Mouse (Mus musculus): Measurements from ENCODE around the gene Tubb3. TPM values are rescaled to one million over a fixed set of nuclear protein-coding genes. Genes with fewer than 3 reads are reported as not detected.
"Not testable (repeated sequence)": the region's sequence is repeated elsewhere in the genome, so short reads cannot be mapped to it uniquely, and the experiment has no call there.

The Tubb3 gene
- polyA plus RNA-seq, 1 experiment from 2014 or later, result 5.0 TPM

DNA sequence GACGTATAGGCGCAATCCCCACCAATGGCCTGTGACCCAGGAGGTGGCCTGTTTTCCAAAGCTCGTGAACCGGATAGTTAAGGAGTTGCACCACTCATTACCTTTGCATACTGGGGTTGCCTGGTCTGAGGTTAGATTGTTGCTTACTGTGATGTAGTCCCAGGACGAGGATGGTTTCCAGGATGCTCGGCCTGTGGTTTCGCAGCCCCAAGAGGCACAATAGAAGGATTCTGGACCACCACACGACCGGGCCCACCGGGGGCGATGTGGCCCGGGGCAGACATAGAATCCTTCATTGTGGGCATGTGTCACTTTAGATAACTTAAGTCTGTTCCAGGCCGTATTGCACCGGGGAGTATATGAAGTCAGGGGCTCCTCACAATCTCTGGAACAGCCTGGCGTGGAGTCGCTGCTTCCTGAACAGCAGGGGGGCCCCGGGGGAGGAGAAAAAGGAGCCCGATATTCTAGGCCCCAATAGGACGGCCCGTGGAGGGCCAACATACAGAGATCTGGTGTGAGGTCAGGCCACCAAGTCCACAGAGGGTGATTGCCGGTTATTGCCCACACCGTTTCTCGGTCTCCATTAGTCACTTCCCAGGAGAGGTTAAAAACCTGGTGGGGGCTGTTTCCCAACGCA, 16.5 kb downstream of the Tubb3 start:
- no peaks in the 10 kb centered on the region for H3K36me3 ChIP-seq
- WGBS, result 97% methylated on average over 24 of the region's 24 CpGs
- ATAC-seq (ENCODE audit: insufficient number of reproducible peaks, low FRiP score, low TSS enrichment, low read depth), result no peak
- no peak overlapping the region for H3K27ac ChIP-seq
- H3K4me2 ChIP-seq, result no peak overlapping the region
- H3K4me1 ChIP-seq, result no peaks in the 10 kb centered on the region
- H3K9me3 ChIP-seq, result peaks cover 32% of the 10 kb centered on the region
- H3K4me3 ChIP-seq, result no peak overlapping the region
- no peak overlapping the region for H3K9ac ChIP-seq
- no peaks in the 10 kb centered on the region for H3K27me3 ChIP-seq

DNA sequence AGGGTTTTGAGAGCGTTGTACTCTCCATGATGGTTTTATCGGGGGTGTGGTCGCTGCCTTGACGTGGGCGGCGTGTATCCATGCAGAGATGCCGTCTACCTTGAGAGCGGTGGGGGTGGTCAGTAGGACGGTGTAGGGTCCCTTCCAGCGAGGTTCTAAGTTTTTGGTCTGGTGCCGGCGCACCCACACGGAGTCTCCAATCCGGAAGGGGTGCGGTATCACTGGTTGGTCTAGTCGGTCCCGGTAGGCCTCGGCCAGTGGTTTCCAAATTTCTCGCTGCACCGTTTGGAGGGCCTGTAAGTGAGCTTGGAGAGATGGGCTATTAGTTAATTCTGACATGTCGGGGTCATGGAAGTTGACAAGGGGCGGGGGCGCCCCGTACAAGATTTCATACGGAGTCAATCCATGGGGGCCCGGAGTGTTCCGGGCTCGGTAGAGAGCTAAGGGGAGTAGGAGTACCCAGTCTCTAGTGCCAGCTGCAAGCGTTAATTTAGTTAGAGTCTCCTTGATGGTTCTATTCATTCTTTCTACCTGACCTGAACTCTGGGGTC, 17.2 kb downstream of the Tubb3 start:
- Histone ChIP-seq H3K4me2 (no peak overlapping the region), H3K9ac (no peak overlapping the region), H3K36me3 (no peaks in the 10 kb centered on the region), H3K9me3 (peaks cover 32% of the 10 kb centered on the region), H3K4me1 (no peaks in the 10 kb centered on the region), H3K4me3 (no peak overlapping the region), H3K27me3 (no peaks in the 10 kb centered on the region), H3K27ac (no peak overlapping the region)
- 97% methylated on average over 29 of the region's 29 CpGs for WGBS
- no peak for ATAC-seq (ENCODE audit: insufficient number of reproducible peaks, low FRiP score, low TSS enrichment, low read depth)

DNA sequence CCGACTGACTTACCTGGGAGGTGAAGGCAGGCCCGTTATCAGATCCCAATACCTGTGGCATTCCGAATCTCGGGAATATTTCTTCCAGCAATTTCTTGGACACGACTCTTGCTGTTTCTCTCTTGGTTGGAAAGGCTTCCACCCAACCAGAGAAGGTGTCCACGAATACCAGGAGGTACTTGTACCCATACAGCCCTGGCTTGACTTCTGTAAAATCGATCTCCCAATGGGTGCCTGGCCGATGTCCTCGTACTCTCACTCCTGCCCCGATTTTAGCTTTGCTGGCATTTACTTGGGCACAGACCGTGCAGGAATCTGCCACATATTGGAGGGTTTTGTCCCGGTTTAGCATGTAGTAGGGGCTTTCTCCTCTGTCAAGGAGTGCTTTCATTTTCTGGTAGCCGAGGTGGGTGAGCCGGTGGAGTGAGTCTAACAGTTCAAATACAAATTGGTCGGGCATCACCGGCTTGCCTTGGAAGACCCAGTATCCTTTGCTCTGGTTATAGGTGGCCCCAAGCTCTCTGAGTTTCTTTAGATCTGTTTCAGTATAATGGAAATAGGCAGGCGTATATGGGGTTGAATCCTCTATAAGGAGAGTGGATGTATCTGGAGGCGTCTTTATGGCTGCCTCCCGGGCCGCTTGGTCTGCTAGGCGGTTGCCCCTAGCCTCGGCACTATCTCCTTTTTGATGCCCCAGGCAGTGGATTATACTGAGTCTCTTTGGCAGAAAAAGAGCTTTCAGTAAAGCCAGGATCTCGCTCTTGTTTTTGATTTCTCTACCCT, 17.9 kb downstream of the Tubb3 start:
- Histone ChIP-seq H3K27ac (no peak overlapping the region), H3K27me3 (no peaks in the 10 kb centered on the region), H3K9me3 (peaks cover 32% of the 10 kb centered on the region), H3K9ac (no peak overlapping the region), H3K4me1 (no peaks in the 10 kb centered on the region), H3K4me2 (no peak overlapping the region), H3K4me3 (no peak overlapping the region), H3K36me3 (no peaks in the 10 kb centered on the region)
- no peak for ATAC-seq (ENCODE audit: insufficient number of reproducible peaks, low FRiP score, low TSS enrichment, low read depth)
- 94% methylated on average over 23 of the region's 23 CpGs for WGBS

DNA sequence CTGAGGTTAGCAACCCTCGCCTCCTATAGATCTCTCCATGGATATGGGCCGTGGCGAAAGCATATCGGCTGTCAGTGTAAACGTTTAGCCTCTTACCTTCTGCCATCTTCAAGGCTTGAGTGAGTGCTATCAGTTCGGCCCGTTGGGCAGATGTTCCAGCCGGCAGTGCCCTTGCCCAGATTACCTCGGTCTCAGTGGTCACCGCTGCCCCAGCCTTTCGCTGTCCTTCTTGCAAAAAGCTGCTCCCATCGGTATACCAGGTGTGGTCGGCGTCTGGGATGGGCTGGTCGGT, 18.4 kb downstream of the Tubb3 start:
- H3K4me2 ChIP-seq; H3K4me1 ChIP-seq; H3K36me3 ChIP-seq; H3K27me3 ChIP-seq; H3K27ac ChIP-seq; H3K4me3 ChIP-seq; ATAC-seq (ENCODE audit: insufficient number of reproducible peaks, low FRiP score, low TSS enrichment, low read depth); H3K9ac ChIP-seq: not testable (repeated sequence)
- H3K9me3 ChIP-seq, result peaks cover 32% of the 10 kb centered on the region
- WGBS, result 97% methylated on average over 15 of the region's 15 CpGs

DNA sequence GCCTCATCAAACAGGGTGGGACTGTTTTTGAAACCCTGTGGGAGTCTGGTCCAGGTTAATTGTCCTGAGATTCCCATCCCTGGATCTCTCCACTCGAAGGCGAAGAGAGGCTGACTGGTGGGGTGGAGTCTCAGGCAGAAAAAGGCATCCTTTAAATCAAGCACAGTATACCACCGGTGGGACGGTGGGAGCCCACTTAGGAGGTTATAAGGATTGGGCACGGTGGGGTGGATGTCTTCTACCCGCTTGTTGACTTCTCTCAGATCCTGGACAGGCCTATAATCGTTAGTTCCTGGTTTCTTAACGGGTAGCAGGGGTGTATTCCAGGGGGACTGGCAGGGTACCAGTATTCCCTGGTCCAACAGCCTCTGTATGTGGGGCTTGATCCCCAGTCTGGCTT, 19.7 kb downstream of the Tubb3 start:
- H3K4me1 ChIP-seq; H3K27ac ChIP-seq; ATAC-seq (ENCODE audit: insufficient number of reproducible peaks, low FRiP score, low TSS enrichment, low read depth); H3K4me3 ChIP-seq; H3K4me2 ChIP-seq; H3K9ac ChIP-seq; H3K36me3 ChIP-seq; H3K27me3 ChIP-seq: not testable (repeated sequence)
- H3K9me3 ChIP-seq, result peaks cover 32% of the 10 kb centered on the region
- WGBS, result 86% methylated on average over 8 of the region's 8 CpGs

DNA sequence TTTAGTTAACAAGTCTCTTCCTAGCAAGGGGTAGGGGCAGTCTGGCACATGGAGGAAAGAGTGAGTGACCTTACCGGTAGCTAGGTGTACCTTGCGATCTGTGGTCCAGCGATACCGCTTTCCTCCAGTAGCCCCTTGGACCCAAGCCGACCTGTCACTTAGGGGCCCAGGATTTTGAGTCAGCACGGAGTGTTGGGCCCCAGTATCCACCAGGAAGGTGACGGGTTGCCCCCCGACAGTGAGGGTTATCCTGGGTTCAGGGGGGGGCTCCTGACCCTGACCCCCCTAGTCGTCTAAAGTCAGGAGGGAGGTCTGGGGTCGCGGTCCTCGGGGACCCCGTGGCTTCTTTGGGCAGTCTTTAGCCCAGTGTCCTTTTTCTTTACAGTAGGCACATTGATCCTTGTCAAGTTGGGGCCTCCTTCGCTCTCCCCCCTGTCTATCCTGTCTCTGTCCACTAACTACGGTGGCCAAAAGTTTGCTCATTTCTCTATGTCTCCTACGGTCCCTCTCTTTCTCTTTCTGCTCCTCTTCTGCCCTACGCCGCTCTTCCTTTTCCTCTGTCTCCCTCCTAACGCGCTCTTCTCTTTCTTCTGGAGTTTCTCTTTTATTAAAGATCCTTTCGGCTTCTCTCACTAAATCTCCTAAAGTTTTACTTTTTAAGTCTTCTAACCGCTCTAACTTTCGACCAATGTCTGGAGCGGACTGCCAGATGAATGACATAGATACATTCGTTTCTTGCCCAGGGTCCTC, 20.6 kb downstream of the Tubb3 start:
- Histone ChIP-seq H3K9me3 (peaks cover 32% of the 10 kb centered on the region), H3K4me1 (no peaks in the 10 kb centered on the region), H3K4me2 (no peak overlapping the region), H3K27ac (no peak overlapping the region), H3K36me3 (no peaks in the 10 kb centered on the region), H3K27me3 (no peaks in the 10 kb centered on the region), H3K4me3 (no peak overlapping the region), H3K9ac (no peak overlapping the region)
- ATAC-seq (ENCODE audit: insufficient number of reproducible peaks, low FRiP score, low TSS enrichment, low read depth), result no peak
- 94% methylated on average over 25 of the region's 25 CpGs for WGBS

DNA sequence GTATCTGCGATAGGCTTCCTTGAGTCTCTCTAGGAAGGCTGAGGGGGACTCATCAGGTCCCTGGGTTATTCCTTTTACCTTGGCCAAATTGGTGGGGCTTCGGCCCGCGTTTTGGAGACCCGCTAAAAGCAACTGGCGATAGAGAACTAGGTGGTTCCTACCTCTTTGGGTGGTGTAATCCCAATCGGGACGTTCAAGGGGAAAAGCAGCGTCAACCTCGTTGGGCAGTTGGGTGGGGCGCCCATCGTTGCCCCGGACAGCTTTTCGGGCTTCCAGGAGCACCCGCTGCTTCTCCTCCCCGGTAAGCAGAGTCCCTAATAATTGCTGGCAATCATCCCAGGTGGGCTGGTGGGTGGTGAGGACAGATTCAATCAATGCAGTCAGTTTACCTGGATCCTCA, 21.2 kb downstream of the Tubb3 start:
- H3K4me3 ChIP-seq, result no peak overlapping the region
- WGBS, result 96% methylated on average over 16 of the region's 16 CpGs
- H3K4me2 ChIP-seq, result no peak overlapping the region
- H3K27ac ChIP-seq, result no peak overlapping the region
- ATAC-seq (ENCODE audit: insufficient number of reproducible peaks, low FRiP score, low TSS enrichment, low read depth), result no peak
- no peaks in the 10 kb centered on the region for H3K36me3 ChIP-seq
- H3K9ac ChIP-seq, result no peak overlapping the region
- peaks cover 27% of the 10 kb centered on the region for H3K9me3 ChIP-seq
- H3K4me1 ChIP-seq, result no peaks in the 10 kb centered on the region
- no peaks in the 10 kb centered on the region for H3K27me3 ChIP-seq

DNA sequence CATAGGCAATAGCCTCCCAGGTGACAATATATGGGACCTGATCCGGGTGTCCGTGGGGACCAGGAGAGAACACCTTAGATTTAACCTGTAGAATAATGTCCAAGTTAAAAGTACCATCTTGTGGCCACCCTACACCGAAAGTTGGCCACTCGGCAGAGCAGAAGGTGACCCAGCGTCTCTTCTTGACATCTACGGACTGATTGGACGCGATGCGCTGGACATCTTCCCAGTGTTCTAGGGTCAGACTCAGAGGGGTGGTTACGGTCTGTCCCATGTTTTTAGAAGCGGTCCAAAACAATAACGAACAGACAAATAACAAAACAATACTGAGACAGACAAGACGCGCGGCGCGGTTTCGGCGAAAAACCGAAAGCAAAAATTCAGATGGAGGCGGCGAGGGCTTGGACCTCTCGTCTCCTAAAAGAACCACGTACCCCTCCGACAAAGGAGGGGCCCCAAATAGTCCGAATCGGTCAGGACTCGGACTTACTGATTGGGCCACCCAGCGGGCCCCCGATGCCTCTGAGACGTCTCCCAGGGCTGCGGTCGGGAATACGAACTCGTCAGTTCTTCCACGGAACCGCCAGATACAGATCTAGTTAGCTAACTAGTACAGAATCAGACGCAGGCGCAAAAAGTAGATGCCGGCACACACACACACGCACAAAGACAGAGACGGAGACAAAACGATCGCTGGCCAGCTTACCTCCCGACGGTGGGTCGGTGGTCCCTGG, 22.2 kb downstream of the Tubb3 start:
- not testable (repeated sequence) for H3K4me1 ChIP-seq; H3K36me3 ChIP-seq; H3K4me3 ChIP-seq; H3K4me2 ChIP-seq; H3K27me3 ChIP-seq; H3K9ac ChIP-seq; H3K27ac ChIP-seq; ATAC-seq (ENCODE audit: insufficient number of reproducible peaks, low FRiP score, low TSS enrichment, low read depth)
- peaks cover 16% of the 10 kb centered on the region for H3K9me3 ChIP-seq
- 97% methylated on average over 47 of the region's 47 CpGs for WGBS

DNA sequence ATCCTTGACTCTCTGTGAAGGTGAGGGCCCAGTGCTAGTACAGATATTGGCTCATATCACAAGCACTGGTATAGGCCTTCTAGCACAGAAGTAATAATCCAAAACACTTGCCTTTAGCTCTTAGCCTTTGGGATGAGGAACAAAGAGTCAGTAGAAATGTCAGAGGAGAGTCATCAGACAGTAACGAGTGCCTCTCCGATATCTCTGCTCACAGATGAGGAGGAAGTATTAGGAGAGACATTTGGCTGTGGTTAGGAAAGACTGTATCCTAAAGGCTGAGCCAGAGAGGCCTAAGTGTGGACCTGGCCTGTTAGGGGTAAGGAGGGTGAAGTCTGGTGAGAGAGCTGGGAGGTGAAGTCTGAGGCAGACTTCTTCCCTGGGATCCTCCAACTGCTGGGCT, 30.6 kb downstream of the Tubb3 start:
- peaks cover 12% of the 10 kb centered on the region for H3K4me1 ChIP-seq
- H3K4me2 ChIP-seq, result no peak overlapping the region
- H3K27ac ChIP-seq, result no peak overlapping the region
- no peaks in the 10 kb centered on the region for H3K27me3 ChIP-seq
- no peak overlapping the region for H3K9ac ChIP-seq
- ATAC-seq (ENCODE audit: insufficient number of reproducible peaks, low FRiP score, low TSS enrichment, low read depth), result no peak
- H3K9me3 ChIP-seq, result no peaks in the 10 kb centered on the region
- no peak overlapping the region for H3K4me3 ChIP-seq
- H3K36me3 ChIP-seq, result no peaks in the 10 kb centered on the region
- 90% methylated on average over 2 of the region's 2 CpGs for WGBS

DNA sequence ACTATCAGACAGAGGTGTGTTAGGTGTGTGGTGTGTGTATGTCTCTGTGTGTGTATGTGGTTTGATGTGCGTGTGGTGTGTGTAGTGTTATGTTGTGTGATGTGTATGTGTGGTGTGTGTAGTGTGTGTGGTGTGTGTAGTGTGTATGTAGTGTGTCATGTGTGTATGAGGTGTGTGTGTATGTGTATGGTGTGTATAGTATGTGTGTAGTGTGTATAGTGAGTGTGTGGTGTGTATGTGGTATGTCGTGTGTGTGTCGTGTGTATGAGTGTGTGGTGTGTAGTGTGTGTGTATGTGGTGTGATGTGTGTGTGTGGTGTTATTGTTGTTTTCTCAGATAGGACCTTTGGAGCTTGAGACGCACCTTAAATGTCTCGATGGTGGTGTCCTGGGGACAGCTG, 31.1 kb downstream of the Tubb3 start:
- Histone ChIP-seq H3K9me3 (no peaks in the 10 kb centered on the region), H3K9ac (no peak overlapping the region), H3K4me3 (peak overlapping the region; percentile 69), H3K4me2 (peak overlapping the region; percentile 31; the same call in 1 of the 2 replicates), H3K27ac (no peak overlapping the region), H3K4me1 (peaks cover 12% of the 10 kb centered on the region), H3K36me3 (no peaks in the 10 kb centered on the region), H3K27me3 (no peaks in the 10 kb centered on the region)
- ATAC-seq (ENCODE audit: insufficient number of reproducible peaks, low FRiP score, low TSS enrichment, low read depth), result no peak
- 86% methylated on average over 5 of the region's 5 CpGs for WGBS

DNA sequence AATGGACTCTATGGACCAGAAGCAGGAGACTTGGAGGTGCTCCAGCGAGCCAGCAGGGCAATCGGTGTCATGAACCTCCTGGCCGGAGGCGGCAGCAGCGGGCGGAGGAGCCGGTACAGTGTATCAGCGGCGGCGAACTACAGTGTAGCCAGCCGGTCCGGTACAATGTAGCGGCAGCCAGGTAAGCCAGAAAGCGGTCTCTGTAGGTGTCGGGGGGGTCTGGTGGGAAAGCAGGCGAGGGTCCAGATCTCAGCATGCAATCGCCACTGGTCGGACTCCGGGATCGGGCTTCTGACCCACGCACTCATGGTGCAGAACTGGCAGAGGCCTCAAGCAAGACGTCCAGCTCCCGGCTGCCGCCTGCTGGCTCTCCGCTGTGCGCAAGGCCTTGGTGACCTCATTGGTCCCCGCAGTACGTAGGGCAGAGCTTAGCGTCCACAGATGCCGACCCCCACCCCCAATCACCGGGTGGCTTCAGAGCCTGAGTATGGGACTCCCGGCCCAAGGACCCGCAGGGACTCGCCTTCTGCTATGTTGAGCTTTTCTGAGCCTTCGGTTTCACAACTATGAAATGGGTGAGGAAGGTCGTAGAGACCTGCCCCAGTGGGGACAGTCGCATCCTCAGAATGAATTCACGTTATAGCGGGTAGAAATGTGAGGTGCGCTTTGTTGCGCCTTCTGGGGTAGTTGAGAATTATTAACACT, 31.8 kb downstream of the Tubb3 start:
- Histone ChIP-seq H3K4me1 (peaks cover 12% of the 10 kb centered on the region), H3K4me2 (peak overlapping the region; percentile 72), H3K9me3 (no peaks in the 10 kb centered on the region), H3K27me3 (no peaks in the 10 kb centered on the region), H3K27ac (peak overlapping the region; percentile 83), H3K36me3 (no peaks in the 10 kb centered on the region), H3K4me3 (peak overlapping the region; percentile 69), H3K9ac (peak overlapping the region; percentile 84)
- WGBS, result 1% methylated on average over 41 of the region's 41 CpGs
- peak; percentile 91 for ATAC-seq (ENCODE audit: insufficient number of reproducible peaks, low FRiP score, low TSS enrichment, low read depth)
